ENCODE assay signal across 7 mouse cellular contexts in genomic region chr3:116340950-116341624, GRCm38 (mm10).
A peak's percentile ranks its signal among the peaks of the same experiment; 100 is the strongest.
DNase-seq lines count a peak whose midpoint lies in the region; ATAC-seq and TF ChIP-seq lines count a peak whose summit lies in the region.

No protein-coding gene starts in this region.

- peak; percentile 93 for TF ChIP-seq CTCF in hindbrain, postnatal 0 days (IDR thresholded peaks at IDR 0.05; ENCODE audit: low read depth)

- peak; percentile 92 for DNase-seq in ZHBTc4 (ENCODE audit: low read depth, low spot score)
- peak; percentile 71 to 77 for DNase-seq in cerebellum, postnatal 10 days
- DNase-seq in frontal cortex, postnatal 36 days (ENCODE audit: low spot score in 2 of 2): peak; percentile 57 to 81
- DNase-seq in hindbrain, postnatal 0 days (ENCODE audit: low spot score): peak; percentile 86
- DNase-seq in left cerebral cortex, adult 18-20 months (ENCODE audit: low spot score in 2 of 2): peak; percentile 68 to 71
- DNase-seq in lung, postnatal 4 days: peak; percentile 61 to 72
- peak; percentile 67 for DNase-seq in right cerebral cortex, postnatal 14 days

- peak; percentile 88 for ATAC-seq in hindbrain, postnatal 0 days

- H3K4me1 ChIP-seq in hindbrain, postnatal 0 days (ENCODE audit: insufficient read depth, low read length): no peaks in the 10 kb centered on the region

- peak overlapping the region; percentile 20; the same call in 1 of the 2 replicates for H3K4me2 ChIP-seq in hindbrain, postnatal 0 days (ENCODE audit: low read depth, low read length)

- H3K4me3 ChIP-seq in hindbrain, postnatal 0 days (ENCODE audit: low read length): no peak overlapping the region

- no peak overlapping the region for H3K27ac ChIP-seq in hindbrain, postnatal 0 days

- no peak overlapping the region for H3K9ac ChIP-seq in hindbrain, postnatal 0 days (replicated peaks; ENCODE audit: low read length)

- H3K9me3 ChIP-seq in hindbrain, postnatal 0 days (ENCODE audit: low read length): no peaks in the 10 kb centered on the region

- WGBS in hindbrain, postnatal 0 days: 53% methylated on average over 19 of the region's 19 CpGs

- no peaks in the 10 kb centered on the region for H3K27me3 ChIP-seq in hindbrain, postnatal 0 days (ENCODE audit: insufficient read depth, low read length)

- no peaks in the 10 kb centered on the region for H3K36me3 ChIP-seq in hindbrain, postnatal 0 days (ENCODE audit: insufficient read depth, low read length)
